Mouse (Mus musculus): ENCODE measurements around the gene Fbxl7.
"Not testable (repeated sequence)": the region's sequence is repeated elsewhere in the genome, so short reads cannot be mapped to it uniquely, and the experiment has no call there.

The Fbxl7 gene

DNA sequence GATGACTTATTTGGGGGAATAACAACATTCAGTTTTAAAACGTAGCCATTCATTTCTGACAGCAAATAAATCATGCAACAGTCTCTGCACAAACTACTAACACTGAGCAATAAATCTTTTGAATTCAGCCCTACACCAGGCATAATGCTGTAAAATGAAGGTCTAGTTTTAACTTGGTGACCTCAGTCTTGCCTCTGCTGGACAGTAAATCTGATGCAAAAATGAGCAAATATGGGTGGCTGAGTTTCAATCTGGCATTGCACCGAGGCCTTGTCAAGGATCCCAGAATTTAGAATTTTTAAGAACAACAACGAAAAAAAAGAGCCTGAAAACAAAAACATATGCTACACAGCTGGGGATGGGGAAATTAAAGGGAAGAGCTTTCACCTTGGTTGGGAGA is 85.8 kb downstream of the Fbxl7 start:
- DNase-seq (ENCODE audit: low spot score): no peak

GRCm38 (mm10) chr15:26804046-26804445 is 91.3 kb downstream of the Fbxl7 start:
- no peak for DNase-seq (ENCODE audit: low spot score)

DNA sequence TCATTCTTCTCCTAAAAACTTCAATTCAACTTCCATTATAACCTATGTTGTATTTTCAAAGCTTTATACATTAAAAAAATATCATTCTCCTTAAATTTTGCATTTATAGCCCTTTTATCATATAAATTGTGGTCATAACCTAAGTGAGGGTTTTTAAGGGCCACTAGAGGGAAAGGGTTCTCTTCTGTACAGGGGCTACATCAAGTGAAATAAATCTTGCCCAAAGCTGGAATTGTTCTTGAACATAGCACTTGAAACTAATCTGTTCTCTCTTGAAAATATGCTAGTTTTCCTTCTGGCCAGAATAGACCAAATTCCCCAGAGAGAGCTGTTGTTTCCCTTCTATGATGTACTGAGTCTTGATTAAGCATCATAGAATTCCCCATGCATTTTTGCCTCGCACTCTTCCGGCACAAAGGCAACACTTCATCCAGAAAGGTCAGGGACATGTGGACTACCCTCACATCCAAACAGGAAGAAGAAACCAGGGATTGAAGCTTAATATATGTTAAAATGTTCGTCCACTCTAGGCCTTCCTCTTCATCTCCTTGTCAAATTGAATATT is 95.8 kb downstream of the Fbxl7 start:
- DNase-seq (ENCODE audit: low spot score): no peak

DNA sequence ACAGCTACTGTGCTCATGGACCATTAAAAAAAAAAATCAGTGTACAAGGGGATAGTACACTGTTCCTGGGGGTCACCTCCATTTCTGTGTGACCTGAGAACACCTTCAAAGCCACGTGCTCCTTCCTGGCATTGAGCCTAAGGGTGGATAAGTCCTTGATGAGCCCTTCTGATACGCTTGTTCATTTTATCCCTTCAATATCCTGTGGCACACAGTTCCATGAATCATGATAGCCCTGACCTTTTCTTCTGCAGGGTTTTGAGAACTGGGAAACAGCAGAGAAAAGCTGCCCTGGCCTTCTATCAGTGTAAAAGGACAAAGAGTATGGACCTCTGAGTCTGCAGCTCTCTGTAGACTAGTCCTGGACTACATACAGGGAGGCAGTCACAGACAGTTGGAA is 99.4 kb downstream of the Fbxl7 start:
- DNase-seq (ENCODE audit: low spot score): no peak

DNA sequence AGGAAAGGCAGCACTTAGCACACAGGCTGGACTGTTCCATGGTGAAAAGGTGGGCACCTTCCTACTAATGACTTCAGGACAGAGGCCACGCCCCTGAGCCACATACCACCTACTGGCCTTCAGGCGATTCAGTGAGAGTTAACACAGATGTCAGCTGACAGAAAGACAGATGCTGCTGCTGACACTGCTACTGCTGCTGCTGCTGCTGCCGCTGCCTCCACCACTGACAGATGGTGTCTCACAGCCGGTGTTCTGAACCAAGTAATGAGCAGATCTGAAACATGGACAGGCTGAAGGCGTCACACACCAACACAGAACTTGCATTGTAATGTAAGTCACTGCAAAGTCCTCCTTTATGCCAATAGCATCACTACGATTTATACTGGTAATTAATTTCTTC is 99.9 kb downstream of the Fbxl7 start:
- no peak for DNase-seq (ENCODE audit: low spot score)

- DNase-seq (ENCODE audit: low spot score): no peak
Measured at GRCm38 (mm10) chr15:26787148-26787547, 108.2 kb downstream of the Fbxl7 start.

GRCm38 (mm10) chr15:26780557-26780956 is 114.8 kb downstream of the Fbxl7 start:
- DNase-seq (ENCODE audit: low spot score): no peak

GRCm38 (mm10) chr15:26779129-26779528 is 116.3 kb downstream of the Fbxl7 start:
- DNase-seq (ENCODE audit: low spot score): no peak

- no peak for DNase-seq (ENCODE audit: low spot score)
Measured at GRCm38 (mm10) chr15:26775720-26776119, 119.7 kb downstream of the Fbxl7 start.

- DNase-seq (ENCODE audit: low spot score): no peak
Measured at GRCm38 (mm10) chr15:26774895-26775294, 120.5 kb downstream of the Fbxl7 start.

GRCm38 (mm10) chr15:26761651-26762050 is 133.7 kb downstream of the Fbxl7 start:
- DNase-seq (ENCODE audit: low spot score): no peak

GRCm38 (mm10) chr15:26748484-26748883 is 146.9 kb downstream of the Fbxl7 start:
- DNase-seq (ENCODE audit: low spot score): no peak

DNA sequence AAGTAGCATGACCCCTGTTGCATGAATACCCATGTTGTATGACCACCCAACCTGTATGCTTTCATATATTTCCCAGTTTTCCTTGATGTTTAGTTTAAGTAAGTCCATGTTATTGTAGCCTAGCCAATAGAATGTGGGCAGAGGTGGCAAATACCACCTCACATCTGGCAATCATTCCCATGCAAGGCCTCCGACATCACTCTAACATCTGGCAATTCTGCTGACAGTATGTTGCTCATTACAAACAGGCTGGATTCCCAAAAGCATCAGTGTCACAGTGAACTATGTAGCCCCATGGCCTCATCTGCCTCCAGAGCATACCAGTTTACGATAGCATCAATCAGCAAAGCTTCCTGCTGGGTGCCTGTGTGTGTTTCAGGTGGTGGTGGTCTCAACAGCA is 163.0 kb downstream of the Fbxl7 start:
- DNase-seq (ENCODE audit: low spot score): no peak

- DNase-seq (ENCODE audit: low spot score): no peak
Measured at GRCm38 (mm10) chr15:26730760-26731159, 164.6 kb downstream of the Fbxl7 start.

- not testable (repeated sequence) for DNase-seq (ENCODE audit: low spot score)
Measured at GRCm38 (mm10) chr15:26729341-26729740, 166.0 kb downstream of the Fbxl7 start.

DNA sequence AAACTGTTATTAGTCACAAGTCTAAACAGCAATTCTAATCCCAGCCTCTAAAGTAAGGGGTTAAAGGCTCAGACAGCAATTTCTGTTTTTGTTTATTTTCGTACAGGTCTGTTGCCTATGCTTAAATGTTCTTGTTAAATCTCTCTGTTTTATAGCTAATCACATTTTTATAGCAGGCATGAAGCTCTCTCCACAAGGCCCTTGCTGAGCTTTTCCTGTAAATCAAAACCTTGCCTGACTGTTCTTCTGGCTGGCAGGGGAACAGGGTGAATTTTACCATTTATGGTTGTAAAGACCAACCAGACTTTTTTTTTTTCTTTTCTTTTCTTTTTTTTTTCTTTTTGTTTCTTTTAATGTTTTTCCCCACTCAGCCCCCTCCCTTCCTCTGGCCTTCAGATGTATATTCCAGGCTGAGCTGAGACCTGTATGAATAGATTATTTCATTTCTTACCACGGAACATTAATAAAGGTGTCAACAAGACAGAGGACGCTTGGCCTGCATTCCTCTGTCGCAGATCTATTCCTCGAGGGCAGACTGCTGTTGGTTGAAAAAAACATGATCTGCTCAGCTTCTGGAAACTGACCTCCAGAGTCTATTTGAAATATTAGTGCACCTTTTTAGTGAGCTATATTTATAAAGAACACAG is 176.9 kb downstream of the Fbxl7 start:
- no peak for DNase-seq (ENCODE audit: low spot score)

DNA sequence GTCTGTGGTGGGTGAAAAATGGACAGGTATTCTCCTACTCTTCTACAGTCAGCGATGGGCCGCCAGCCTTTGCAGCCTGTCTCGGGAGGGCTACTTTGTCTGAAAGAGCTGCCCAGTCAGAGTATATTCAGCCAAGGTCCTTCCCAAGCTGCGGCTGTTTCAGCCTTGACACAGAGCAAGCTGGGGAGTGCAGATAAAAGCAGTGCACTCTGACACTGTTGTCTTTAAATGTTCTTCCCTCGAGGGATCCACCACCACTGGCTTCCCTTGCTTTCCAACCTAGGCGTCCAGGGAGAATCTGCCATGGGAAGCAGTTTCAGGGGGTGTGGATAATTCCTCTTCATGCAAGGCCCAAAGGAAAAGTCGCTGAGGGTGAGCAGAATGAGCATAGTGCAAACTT is 177.4 kb downstream of the Fbxl7 start:
- no peak for DNase-seq (ENCODE audit: low spot score)

- DNase-seq (ENCODE audit: low spot score): no peak
Measured at GRCm38 (mm10) chr15:26716181-26716580, 179.2 kb downstream of the Fbxl7 start.

GRCm38 (mm10) chr15:26715635-26716034 is 179.7 kb downstream of the Fbxl7 start:
- DNase-seq (ENCODE audit: low spot score): no peak

- no peak for DNase-seq (ENCODE audit: low spot score)
Measured at GRCm38 (mm10) chr15:26712271-26712670, 183.1 kb downstream of the Fbxl7 start.

DNA sequence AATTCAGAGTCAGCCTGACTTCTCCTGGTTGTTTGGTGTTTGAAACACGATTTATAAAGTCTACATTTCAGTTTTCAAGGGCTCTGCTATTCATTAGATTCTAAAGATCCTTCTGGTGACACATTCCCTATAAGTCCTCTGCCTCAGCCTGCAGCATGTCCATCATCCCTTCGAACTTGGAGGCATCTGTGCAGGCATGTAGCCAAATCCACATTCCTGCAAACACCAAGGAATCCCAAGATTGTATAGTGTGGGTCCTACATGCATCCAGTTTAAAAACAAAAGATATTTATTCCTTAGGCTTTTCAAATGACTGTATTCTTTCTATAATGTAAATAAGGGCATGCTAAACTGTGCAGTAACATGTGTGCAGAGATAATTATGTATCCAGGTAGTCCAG is 190.4 kb downstream of the Fbxl7 start:
- no peak for DNase-seq (ENCODE audit: low spot score)

DNA sequence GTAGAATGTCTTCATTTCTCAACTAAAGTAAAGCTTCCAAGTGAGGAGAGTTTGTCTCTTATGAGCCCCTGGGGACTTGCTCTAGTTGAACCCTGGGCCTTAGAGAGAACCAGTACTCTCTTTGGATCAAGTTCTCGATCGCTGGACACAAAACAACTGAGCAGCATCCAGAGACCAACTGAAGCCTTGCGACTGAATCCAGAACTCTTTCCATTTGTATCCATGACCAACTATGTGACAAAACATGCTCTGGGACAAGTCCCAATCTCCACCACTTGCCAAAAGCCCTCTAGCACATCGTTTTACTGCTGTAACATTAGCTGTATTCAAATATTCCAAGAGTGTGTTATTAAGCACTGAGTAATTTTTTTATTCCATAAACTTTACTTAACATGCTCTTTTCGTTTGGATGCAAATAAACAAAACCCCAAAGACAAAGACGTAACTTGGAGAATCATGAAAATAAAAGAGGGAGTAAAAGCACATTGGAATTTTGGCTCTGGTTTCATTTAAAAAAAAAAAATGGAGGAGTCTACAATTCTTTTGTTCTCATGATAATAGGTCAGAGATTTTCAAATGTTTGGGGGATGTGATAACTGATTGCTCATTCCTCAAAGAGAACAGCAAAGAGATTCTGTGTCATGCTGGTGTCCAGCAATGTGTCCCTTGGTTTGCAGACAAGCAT is 192.1 kb downstream of the Fbxl7 start:
- no peak for DNase-seq (ENCODE audit: low spot score)

GRCm38 (mm10) chr15:26701949-26702675 is 193.3 kb downstream of the Fbxl7 start:
- no peak for DNase-seq (ENCODE audit: low spot score)
